Mouse (Mus musculus) forebrain, embryonic 14.5 days (tissue): Measurements from ENCODE around the gene Afg3l1. TPM values are rescaled to one million over a fixed set of nuclear protein-coding genes. Genes with fewer than 3 reads are reported as not detected.
A peak's percentile ranks its signal among the peaks of the same experiment; 100 is the strongest.
"Not testable (repeated sequence)": the region's sequence is repeated elsewhere in the genome, so short reads cannot be mapped to it uniquely, and the experiment has no call there.

Experiments
- ATAC-seq: fragments of 200-750 bp; cut with Nextera tagmentation; 2 replicates; pipeline ENCODE4 v1.8.0; 2017; ENCODE audit warnings: mild to moderate bottlenecking, moderate library complexity
- DNase-seq: peaks from one replicate; pipeline ENCODE4 v3.0.0-alpha.2; 2015; ENCODE audit warnings: low spot score
- H3K27ac ChIP-seq: fragments of 300-500 bp; sonication (generic); 2 replicates; pipeline ENCODE4 v1.5.1; 2014; ENCODE audit warnings: low read depth, mild to moderate bottlenecking, control low read depth, low read length, moderate library complexity
- H3K27me3 ChIP-seq: fragments of 300-500 bp; sonication (generic); replicated peaks from 2 replicates; pipeline ENCODE4 v1.6.1; 2014; ENCODE audit warnings: low read length, control low read depth, mixed read lengths; ENCODE audit not compliant: control insufficient read depth, insufficient read depth
- H3K36me3 ChIP-seq: fragments of 300-500 bp; sonication (generic); 2 replicates; pipeline ENCODE4 v1.6.1; 2014; ENCODE audit warnings: low read length, control low read depth; ENCODE audit not compliant: control insufficient read depth, insufficient read depth
- H3K4me1 ChIP-seq: fragments of 300-500 bp; sonication (generic); 2 replicates; pipeline ENCODE4 v1.6.1; 2014; ENCODE audit warnings: antibody characterized with exemption, low read length, control low read depth; ENCODE audit not compliant: control insufficient read depth, insufficient read depth
- H3K4me2 ChIP-seq: fragments of 300-500 bp; sonication (generic); 2 replicates; pipeline ENCODE4 v1.6.1; 2014; ENCODE audit warnings: mild to moderate bottlenecking, control low read depth, low read length
- H3K4me3 ChIP-seq: fragments of 300-500 bp; sonication (generic); 2 replicates; pipeline ENCODE4 v1.5.1; 2014; ENCODE audit warnings: low read depth, low read length, control low read depth
- H3K9ac ChIP-seq: fragments of 300-500 bp; sonication (generic); 2 replicates; pipeline ENCODE4 v1.6.1; 2014; ENCODE audit warnings: mild to moderate bottlenecking, low read length, control low read depth, moderate library complexity
- H3K9me3 ChIP-seq: fragments of 300-500 bp; sonication (generic); replicated peaks from 2 replicates; pipeline ENCODE4 v1.6.1; 2016; ENCODE audit warnings: low read length, control low read depth, mixed read lengths; ENCODE audit not compliant: control insufficient read depth
- WGBS: fragments of 180-500 bp; shearing (Covaris S2); extraction: QIAGEN DNeasy Blood & Tissue Kit; methylation state at CpG from one replicate; pipeline ENCODE4 v1.1.7; 2014; 5-methylcytosine and 5-hydroxymethylcytosine counted together
- polyA plus RNA-seq: library from polyadenylated mRNA; unstranded; fragments of >200 nt; fragmentation: Nextera tagmentation; extraction: Ambion mirVana; gene quantifications from 2 replicates; pipeline ENCODE4 v1.2.1, GENCODE M21; 2014

Gene Afg3l1
- 26.6 and 28.2 TPM in 2 replicates for polyA plus RNA-seq

GRCm38 (mm10) chr8:123477737-123478258, at the start of gene Afg3l1:
Afg3l1 (plus strand) TSS chr8:123477903.
- Histone ChIP-seq H3K4me3 (peak within 1 kb of the TSS; percentile 80), H3K27me3 (no peaks in the 10 kb centered on the region), H3K36me3 (peaks cover 24% of the 10 kb centered on the region), H3K4me1 (peaks cover 11% of the 10 kb centered on the region), H3K9ac (peak within 1 kb of the TSS; percentile 86), H3K27ac (peak within 1 kb of the TSS; percentile 93), H3K9me3 (no peaks in the 10 kb centered on the region), H3K4me2 (peak within 1 kb of the TSS; percentile 83)
- peak; percentile 95 for ATAC-seq
- peak; percentile 93 for DNase-seq
- WGBS, result under 1% methylated on average over 51 of the region's 58 CpGs

- 97% methylated on average over 29 of the region's 29 CpGs for WGBS
- H3K9me3 ChIP-seq, result peaks cover 36% of the 10 kb centered on the region
- no peak for ATAC-seq
Measured at GRCm38 (mm10) chr8:123428343-123428893, 49.3 kb upstream of the Afg3l1 start.

DNA sequence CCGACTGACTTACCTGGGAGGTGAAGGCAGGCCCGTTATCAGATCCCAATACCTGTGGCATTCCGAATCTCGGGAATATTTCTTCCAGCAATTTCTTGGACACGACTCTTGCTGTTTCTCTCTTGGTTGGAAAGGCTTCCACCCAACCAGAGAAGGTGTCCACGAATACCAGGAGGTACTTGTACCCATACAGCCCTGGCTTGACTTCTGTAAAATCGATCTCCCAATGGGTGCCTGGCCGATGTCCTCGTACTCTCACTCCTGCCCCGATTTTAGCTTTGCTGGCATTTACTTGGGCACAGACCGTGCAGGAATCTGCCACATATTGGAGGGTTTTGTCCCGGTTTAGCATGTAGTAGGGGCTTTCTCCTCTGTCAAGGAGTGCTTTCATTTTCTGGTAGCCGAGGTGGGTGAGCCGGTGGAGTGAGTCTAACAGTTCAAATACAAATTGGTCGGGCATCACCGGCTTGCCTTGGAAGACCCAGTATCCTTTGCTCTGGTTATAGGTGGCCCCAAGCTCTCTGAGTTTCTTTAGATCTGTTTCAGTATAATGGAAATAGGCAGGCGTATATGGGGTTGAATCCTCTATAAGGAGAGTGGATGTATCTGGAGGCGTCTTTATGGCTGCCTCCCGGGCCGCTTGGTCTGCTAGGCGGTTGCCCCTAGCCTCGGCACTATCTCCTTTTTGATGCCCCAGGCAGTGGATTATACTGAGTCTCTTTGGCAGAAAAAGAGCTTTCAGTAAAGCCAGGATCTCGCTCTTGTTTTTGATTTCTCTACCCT, 48.6 kb upstream of the Afg3l1 start:
- no peak overlapping the region for H3K27ac ChIP-seq
- no peaks in the 10 kb centered on the region for H3K36me3 ChIP-seq
- no peak overlapping the region for H3K4me2 ChIP-seq
- no peaks in the 10 kb centered on the region for H3K4me1 ChIP-seq
- no peaks in the 10 kb centered on the region for H3K27me3 ChIP-seq
- WGBS, result 95% methylated on average over 23 of the region's 23 CpGs
- ATAC-seq, result no peak
- H3K9me3 ChIP-seq, result peaks cover 36% of the 10 kb centered on the region
- no peak overlapping the region for H3K4me3 ChIP-seq
- no peak overlapping the region for H3K9ac ChIP-seq
- DNase-seq, result no peak

More at GRCm38 (mm10) chr8:123428343-123428893, 49.3 kb upstream of the Afg3l1 start:
- Histone ChIP-seq H3K9ac (no peak overlapping the region), H3K4me3 (no peak overlapping the region), H3K27ac (no peak overlapping the region), H3K36me3 (0 out of 2 replicates have a peak, but pooled peaks cover 3% of the 10 kb centered on the region), H3K27me3 (no peaks in the 10 kb centered on the region), H3K4me1 (no peaks in the 10 kb centered on the region), H3K4me2 (no peak overlapping the region)
- no peak for DNase-seq

DNA sequence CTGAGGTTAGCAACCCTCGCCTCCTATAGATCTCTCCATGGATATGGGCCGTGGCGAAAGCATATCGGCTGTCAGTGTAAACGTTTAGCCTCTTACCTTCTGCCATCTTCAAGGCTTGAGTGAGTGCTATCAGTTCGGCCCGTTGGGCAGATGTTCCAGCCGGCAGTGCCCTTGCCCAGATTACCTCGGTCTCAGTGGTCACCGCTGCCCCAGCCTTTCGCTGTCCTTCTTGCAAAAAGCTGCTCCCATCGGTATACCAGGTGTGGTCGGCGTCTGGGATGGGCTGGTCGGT, 48.0 kb upstream of the Afg3l1 start:
- not testable (repeated sequence) for H3K36me3 ChIP-seq
- 97% methylated on average over 15 of the region's 15 CpGs for WGBS

DNA sequence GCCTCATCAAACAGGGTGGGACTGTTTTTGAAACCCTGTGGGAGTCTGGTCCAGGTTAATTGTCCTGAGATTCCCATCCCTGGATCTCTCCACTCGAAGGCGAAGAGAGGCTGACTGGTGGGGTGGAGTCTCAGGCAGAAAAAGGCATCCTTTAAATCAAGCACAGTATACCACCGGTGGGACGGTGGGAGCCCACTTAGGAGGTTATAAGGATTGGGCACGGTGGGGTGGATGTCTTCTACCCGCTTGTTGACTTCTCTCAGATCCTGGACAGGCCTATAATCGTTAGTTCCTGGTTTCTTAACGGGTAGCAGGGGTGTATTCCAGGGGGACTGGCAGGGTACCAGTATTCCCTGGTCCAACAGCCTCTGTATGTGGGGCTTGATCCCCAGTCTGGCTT, 46.8 kb upstream of the Afg3l1 start:
- 89% methylated on average over 8 of the region's 8 CpGs for WGBS
- H3K4me2 ChIP-seq, H3K27ac ChIP-seq, ATAC-seq, H3K9ac ChIP-seq, H3K27me3 ChIP-seq, H3K36me3 ChIP-seq, H3K4me1 ChIP-seq, H3K4me3 ChIP-seq, DNase-seq: not testable (repeated sequence)
- H3K9me3 ChIP-seq, result peaks cover 39% of the 10 kb centered on the region

More for the DNA sequence above, 48.0 kb upstream of the Afg3l1 start:
- H3K4me2 ChIP-seq, DNase-seq, H3K27me3 ChIP-seq, H3K4me3 ChIP-seq, H3K9ac ChIP-seq, H3K27ac ChIP-seq, H3K4me1 ChIP-seq, ATAC-seq: not testable (repeated sequence)
- H3K9me3 ChIP-seq, result peaks cover 39% of the 10 kb centered on the region

DNA sequence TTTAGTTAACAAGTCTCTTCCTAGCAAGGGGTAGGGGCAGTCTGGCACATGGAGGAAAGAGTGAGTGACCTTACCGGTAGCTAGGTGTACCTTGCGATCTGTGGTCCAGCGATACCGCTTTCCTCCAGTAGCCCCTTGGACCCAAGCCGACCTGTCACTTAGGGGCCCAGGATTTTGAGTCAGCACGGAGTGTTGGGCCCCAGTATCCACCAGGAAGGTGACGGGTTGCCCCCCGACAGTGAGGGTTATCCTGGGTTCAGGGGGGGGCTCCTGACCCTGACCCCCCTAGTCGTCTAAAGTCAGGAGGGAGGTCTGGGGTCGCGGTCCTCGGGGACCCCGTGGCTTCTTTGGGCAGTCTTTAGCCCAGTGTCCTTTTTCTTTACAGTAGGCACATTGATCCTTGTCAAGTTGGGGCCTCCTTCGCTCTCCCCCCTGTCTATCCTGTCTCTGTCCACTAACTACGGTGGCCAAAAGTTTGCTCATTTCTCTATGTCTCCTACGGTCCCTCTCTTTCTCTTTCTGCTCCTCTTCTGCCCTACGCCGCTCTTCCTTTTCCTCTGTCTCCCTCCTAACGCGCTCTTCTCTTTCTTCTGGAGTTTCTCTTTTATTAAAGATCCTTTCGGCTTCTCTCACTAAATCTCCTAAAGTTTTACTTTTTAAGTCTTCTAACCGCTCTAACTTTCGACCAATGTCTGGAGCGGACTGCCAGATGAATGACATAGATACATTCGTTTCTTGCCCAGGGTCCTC, 45.9 kb upstream of the Afg3l1 start:
- Histone ChIP-seq H3K9me3 (peaks cover 33% of the 10 kb centered on the region), H3K4me1 (no peaks in the 10 kb centered on the region), H3K4me2 (no peak overlapping the region), H3K4me3 (no peak overlapping the region), H3K36me3 (no peaks in the 10 kb centered on the region), H3K27ac (no peak overlapping the region), H3K9ac (no peak overlapping the region), H3K27me3 (no peaks in the 10 kb centered on the region)
- DNase-seq, result no peak
- 96% methylated on average over 25 of the region's 25 CpGs for WGBS
- ATAC-seq, result no peak

GRCm38 (mm10) chr8:123432381-123432780, 45.3 kb upstream of the Afg3l1 start:
- H3K4me1 ChIP-seq, result no peaks in the 10 kb centered on the region
- DNase-seq (no peak), ATAC-seq (no peak)
- H3K27ac ChIP-seq, result no peak overlapping the region
- H3K9me3 ChIP-seq, result peaks cover 28% of the 10 kb centered on the region
- H3K4me3 ChIP-seq, result no peak overlapping the region
- H3K36me3 ChIP-seq, result no peaks in the 10 kb centered on the region
- H3K27me3 ChIP-seq, result no peaks in the 10 kb centered on the region
- no peak overlapping the region for H3K4me2 ChIP-seq
- no peak overlapping the region for H3K9ac ChIP-seq
- 94% methylated on average over 16 of the region's 16 CpGs for WGBS

- not testable (repeated sequence) for H3K4me1 ChIP-seq, DNase-seq, H3K4me3 ChIP-seq, H3K27ac ChIP-seq, ATAC-seq, H3K36me3 ChIP-seq, H3K4me2 ChIP-seq, H3K9ac ChIP-seq, H3K27me3 ChIP-seq
- WGBS, result 98% methylated on average over 44 of the region's 47 CpGs
- peaks cover 19% of the 10 kb centered on the region for H3K9me3 ChIP-seq
Measured at GRCm38 (mm10) chr8:123433241-123433974, 44.3 kb upstream of the Afg3l1 start.
